Mouse (Mus musculus): ENCODE results near the gene Arnt. TPM values are rescaled to one million over a fixed set of nuclear protein-coding genes. Genes with fewer than 3 reads are reported as not detected.
A peak's percentile ranks its signal among the peaks of the same experiment; 100 is the strongest.
"Not testable (repeated sequence)": the region's sequence is repeated elsewhere in the genome, so short reads cannot be mapped to it uniquely, and the experiment has no call there.

Gene Arnt
- polyA plus RNA-seq (2016; fragmentation: Nextera tagmentation; extraction: Ambion mirVana): 34.3 and 37.7 TPM in 2 replicates

DNA sequence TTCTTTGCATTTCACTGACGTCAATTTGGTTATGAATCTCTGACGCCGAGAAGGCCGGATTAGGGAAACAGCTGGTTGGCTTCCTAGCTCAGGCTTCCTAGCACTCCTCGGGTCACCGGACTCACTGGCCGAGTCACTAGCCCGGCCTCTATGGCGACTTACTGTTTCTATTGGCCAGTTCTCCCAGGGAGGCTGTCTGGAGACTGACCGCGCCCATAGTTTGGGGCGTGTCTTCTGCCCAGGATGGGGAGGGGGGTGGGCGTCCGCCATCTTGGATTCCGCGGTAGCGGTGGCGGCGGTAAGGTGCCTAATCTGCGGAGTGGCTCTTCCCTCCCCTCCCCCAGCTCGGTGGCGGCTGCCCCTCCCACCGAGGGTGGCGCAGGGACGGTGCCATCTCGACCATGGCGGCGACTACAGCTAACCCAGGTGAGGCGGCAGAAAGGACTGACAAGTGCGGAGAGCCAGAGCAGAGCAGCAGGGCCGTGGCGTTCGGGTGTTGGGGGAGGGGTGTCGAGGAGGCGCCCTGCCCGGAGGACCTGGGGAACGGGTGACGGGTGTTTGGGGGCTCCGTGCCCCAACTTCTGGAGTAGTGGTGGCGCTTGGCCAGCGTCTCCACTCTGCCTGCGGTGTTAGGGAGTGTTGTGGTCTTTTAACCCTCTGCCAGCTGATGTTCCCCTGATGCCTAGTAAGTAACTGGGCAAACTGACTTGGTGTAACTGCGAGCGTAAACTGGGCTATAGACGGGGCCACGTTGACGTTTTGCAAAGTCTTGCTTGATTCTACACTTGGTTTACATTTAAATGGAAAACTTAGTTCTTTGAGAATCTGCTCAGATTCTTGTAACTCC is at the start of gene Arnt:
TSS of gene Arnt (plus strand) at position 253 of the 847 bp plus-strand sequence.
- Histone ChIP-seq H3K27ac (peak within 1 kb of the TSS; percentile 84), H3K4me3 (peak within 1 kb of the TSS; percentile 83)
- peak; percentile 100 for ATAC-seq (ENCODE audit: low FRiP score)

DNA sequence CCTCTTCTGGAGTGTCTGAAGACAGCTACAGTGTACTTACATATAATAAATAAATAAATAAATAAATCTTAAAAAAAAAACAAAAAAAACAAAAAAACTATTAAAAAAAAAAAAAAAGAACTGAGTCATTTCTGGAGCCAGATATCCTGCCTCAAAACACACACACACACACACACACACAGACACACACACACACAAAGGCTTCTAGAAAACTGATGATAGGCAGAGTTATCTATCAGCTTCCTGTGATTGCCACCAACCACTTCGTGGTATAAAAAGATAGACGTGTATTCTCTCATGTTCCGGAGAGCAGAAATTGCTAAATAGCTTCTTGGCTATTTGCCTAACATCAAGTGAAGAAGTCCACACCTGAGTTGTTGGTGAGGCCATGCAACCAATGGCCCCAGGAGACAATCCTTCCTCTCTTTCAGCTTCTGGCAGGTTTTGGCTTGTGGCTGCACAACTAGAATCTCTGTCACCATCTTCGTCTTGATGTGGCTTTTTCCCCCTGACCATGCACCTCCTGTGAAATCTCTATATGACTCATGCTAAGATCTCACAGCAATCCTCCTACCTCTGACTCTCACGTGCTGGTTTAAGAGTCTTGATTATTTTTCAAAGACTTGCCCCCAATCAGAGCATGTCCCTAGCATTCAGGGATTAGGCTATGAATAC is 48.6 kb upstream of the Arnt start:
- WGBS: 81% methylated on average over 5 of the region's 5 CpGs
- ATAC-seq (ENCODE audit: low FRiP score): no peak

More for the DNA sequence above, at the start of gene Arnt:
- no peaks in the 10 kb centered on the region for H3K9me3 ChIP-seq (replicated peaks)
- H3K36me3 ChIP-seq: peaks cover 12% of the 10 kb centered on the region
- peaks cover 7% of the 10 kb centered on the region for H3K4me1 ChIP-seq
- H3K4me2 ChIP-seq (replicated peaks): peak within 1 kb of the TSS; percentile 73
- H3K9ac ChIP-seq: peak within 1 kb of the TSS; percentile 86
- WGBS: under 1% methylated on average over 47 of the region's 47 CpGs
- no peaks in the 10 kb centered on the region for H3K27me3 ChIP-seq

DNA sequence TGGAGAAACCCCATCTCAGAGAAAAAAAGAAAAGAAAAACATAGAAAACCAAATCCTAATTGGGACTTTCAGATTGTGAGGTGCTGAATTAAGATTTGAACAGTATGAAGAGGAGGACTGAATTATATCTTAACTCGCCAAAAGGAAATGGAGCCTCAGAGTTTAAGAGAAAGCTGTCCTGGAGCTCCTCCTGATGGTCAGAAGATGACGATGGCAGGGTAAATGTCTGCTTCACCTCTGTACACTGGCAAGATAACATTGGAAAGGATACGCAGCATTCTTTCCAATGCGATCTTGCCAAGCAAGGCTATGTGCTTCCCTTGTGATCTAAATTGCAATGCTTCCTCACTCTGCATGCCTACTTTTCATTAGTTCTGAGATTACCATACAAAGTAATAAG is 39.8 kb upstream of the Arnt start:
- no peaks in the 10 kb centered on the region for H3K36me3 ChIP-seq
- no peaks in the 10 kb centered on the region for H3K27me3 ChIP-seq
- 89% methylated on average over 4 of the region's 4 CpGs for WGBS
- no peak overlapping the region for H3K4me3 ChIP-seq
- H3K9me3 ChIP-seq (replicated peaks): no peaks in the 10 kb centered on the region
- no peak for ATAC-seq (ENCODE audit: low FRiP score)
- no peak overlapping the region for H3K9ac ChIP-seq
- no peak overlapping the region for H3K4me2 ChIP-seq (replicated peaks)
- H3K4me1 ChIP-seq: no peaks in the 10 kb centered on the region
- no peak overlapping the region for H3K27ac ChIP-seq

More for the DNA sequence above, 48.6 kb upstream of the Arnt start:
- Histone ChIP-seq H3K36me3 (no peaks in the 10 kb centered on the region), H3K4me3 (no peak overlapping the region), H3K9ac (no peak overlapping the region), H3K4me1 (no peaks in the 10 kb centered on the region), H3K27ac (no peak overlapping the region), H3K9me3 (replicated peaks) (no peaks in the 10 kb centered on the region), H3K4me2 (replicated peaks) (no peak overlapping the region), H3K27me3 (no peaks in the 10 kb centered on the region)

DNA sequence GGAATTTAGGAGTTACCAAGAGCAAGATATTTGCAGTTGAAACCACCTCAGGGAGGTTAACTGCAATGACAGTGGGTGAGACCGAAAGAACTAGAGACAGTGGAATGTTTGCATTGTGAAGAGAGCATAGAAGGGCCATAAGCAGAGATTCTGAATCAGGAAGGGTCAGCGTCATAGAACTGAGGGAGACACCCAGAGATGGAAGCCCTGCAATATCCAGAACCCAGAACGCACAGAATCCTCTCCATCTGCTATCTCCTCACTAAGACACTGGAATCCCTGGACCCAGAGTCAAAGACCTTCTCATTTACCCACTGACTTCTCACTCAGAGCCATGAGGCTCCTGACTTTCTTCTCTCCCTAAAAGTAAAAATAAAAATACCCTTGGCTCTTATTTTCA is 31.4 kb upstream of the Arnt start, which contains the start of gene 4930558C23Rik:
TSS of gene 4930558C23Rik (minus strand) at position 101 of the 400 bp plus-strand sequence.
- no peak within 1 kb of the TSS for H3K9ac ChIP-seq
- H3K36me3 ChIP-seq: no peaks in the 10 kb centered on the region
- H3K4me3 ChIP-seq: no peak within 1 kb of the TSS
- H3K4me1 ChIP-seq: no peaks in the 10 kb centered on the region
- H3K27ac ChIP-seq: no peak within 1 kb of the TSS
- no peak for ATAC-seq (ENCODE audit: low FRiP score)
- no peak within 1 kb of the TSS for H3K4me2 ChIP-seq (replicated peaks)
- no peaks in the 10 kb centered on the region for H3K9me3 ChIP-seq (replicated peaks)
- WGBS: 89% methylated on average over 3 of the region's 3 CpGs
- no peaks in the 10 kb centered on the region for H3K27me3 ChIP-seq

DNA sequence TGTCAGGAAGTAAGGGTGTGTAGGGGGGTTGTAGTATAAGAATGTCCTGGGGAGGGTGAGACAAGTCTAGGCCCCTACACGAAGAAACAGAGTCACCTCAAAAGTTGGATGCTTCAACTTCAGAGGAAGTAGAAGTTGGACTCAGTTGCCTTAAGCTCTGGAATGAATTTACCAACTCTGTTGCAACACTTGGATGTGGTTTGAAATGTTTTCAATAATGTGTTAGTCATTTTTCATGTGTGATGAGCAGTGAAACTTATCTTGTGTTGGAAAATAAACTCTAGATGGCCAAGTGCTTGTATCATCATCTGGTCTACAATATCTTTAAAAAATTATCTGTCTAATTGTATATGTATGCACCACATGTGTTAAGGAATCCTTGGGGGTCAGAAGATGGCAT is 26.5 kb upstream of the Arnt start:
- H3K9ac ChIP-seq: no peak overlapping the region
- no peak for ATAC-seq (ENCODE audit: low FRiP score)
- H3K27me3 ChIP-seq: no peaks in the 10 kb centered on the region
- H3K4me3 ChIP-seq: no peak overlapping the region
- no peak overlapping the region for H3K27ac ChIP-seq
- no peak overlapping the region for H3K4me2 ChIP-seq (replicated peaks)
- 86% methylated on average over 1 of the region's 1 CpGs for WGBS
- no peaks in the 10 kb centered on the region for H3K36me3 ChIP-seq
- no peaks in the 10 kb centered on the region for H3K9me3 ChIP-seq (replicated peaks)
- H3K4me1 ChIP-seq: no peaks in the 10 kb centered on the region

DNA sequence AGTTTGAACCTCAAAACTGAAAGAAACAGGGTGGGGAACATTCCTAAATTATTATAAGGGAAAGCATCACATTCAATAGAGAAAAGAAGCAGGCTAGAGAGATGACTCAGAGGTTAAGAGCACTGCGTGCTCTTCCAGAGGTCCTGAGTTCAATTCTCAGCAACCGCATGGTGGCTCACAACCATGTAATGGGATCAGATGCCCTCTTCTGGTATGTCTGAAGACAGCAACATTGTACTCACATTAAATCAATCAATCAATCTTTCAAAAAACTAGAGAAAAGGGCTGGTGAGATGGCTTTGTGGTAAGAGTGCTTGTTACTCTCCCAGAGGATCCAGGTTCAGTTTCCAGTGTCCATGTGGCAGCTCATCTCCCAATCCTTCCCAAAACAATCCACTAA is 25.3 kb upstream of the Arnt start:
- WGBS: 95% methylated on average over 2 of the region's 2 CpGs
- H3K4me3 ChIP-seq: no peak overlapping the region
- no peak overlapping the region for H3K27ac ChIP-seq
- H3K4me2 ChIP-seq (replicated peaks): no peak overlapping the region
- ATAC-seq (ENCODE audit: low FRiP score): no peak
- H3K36me3 ChIP-seq: no peaks in the 10 kb centered on the region
- no peaks in the 10 kb centered on the region for H3K4me1 ChIP-seq
- H3K27me3 ChIP-seq: no peaks in the 10 kb centered on the region
- H3K9me3 ChIP-seq (replicated peaks): no peaks in the 10 kb centered on the region
- no peak overlapping the region for H3K9ac ChIP-seq

DNA sequence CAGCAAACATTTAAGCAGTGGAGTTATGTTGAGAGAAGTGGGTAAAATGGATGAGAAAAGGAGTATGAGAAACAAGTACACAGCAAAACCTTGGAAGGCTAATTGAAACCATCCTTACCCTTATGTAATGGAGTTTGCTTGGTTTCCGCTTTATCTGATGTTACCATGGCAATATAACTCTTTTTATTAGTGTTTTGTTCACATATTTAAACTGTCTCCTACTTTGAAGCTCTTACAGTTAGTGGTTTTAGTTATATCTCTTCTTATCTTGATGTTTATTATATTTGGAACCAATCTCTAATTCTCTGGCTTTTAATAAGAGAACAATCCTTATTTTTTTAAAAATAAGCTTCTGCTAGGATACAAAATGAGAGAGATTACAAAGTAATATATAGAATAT is 21.9 kb upstream of the Arnt start:
- Histone ChIP-seq H3K27ac (no peak overlapping the region), H3K4me3 (no peak overlapping the region), H3K4me1 (no peaks in the 10 kb centered on the region), H3K27me3 (no peaks in the 10 kb centered on the region), H3K9me3 (replicated peaks) (no peaks in the 10 kb centered on the region; the same call in 1 of the 2 replicates), H3K36me3 (no peaks in the 10 kb centered on the region), H3K9ac (no peak overlapping the region), H3K4me2 (replicated peaks) (no peak overlapping the region)
- WGBS: 87% methylated on average over 1 of the region's 1 CpGs
- ATAC-seq (ENCODE audit: low FRiP score): no peak

DNA sequence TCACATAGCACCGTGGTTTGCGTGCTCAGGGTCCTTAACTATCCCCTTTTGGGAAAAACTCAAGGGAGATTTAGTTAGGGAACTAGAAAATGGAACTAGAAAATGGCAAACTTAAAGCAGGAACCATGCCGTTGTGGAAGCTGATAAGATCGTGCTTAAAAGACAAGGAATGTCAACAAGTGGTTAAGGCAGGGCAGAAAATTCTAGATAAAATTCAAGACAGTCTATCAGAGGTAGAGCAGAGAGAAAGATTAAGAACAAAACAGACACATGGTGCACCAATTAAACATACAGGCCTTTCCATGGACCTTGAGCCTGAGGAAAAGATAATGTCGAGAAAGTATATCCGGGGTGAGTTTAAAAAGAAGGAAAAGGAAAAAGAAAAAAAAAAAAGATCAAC is 16.3 kb upstream of the Arnt start:
- H3K36me3 ChIP-seq: no peaks in the 10 kb centered on the region
- H3K4me3 ChIP-seq: no peak overlapping the region
- no peak overlapping the region for H3K27ac ChIP-seq
- 94% methylated on average over 6 of the region's 6 CpGs for WGBS
- H3K4me2 ChIP-seq (replicated peaks): no peak overlapping the region
- H3K27me3 ChIP-seq: no peaks in the 10 kb centered on the region
- no peak overlapping the region for H3K9ac ChIP-seq
- no peak for ATAC-seq (ENCODE audit: low FRiP score)
- peaks cover 10% of the 10 kb centered on the region for H3K9me3 ChIP-seq (replicated peaks)
- H3K4me1 ChIP-seq: no peaks in the 10 kb centered on the region

DNA sequence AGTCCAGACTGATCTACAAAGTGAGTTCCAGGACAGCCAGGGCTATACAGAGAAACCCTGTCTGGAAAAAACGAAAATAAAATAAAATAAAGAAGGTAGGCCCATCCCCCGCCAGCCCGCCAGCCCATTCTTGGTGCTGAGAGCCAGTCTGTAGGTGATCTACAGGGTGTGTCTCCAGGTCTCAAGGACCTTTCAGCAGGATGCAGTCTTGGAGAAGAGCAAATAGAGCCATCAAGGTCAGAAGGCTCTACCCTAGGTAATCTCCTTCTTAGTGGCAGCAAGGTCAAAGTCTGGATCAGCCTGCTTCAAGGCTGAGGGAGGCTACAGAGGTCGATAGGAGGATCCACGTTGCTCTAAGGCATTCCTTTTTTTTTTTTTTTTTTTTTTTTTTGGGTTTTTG is 7.7 kb upstream of the Arnt start:
- ATAC-seq (ENCODE audit: low FRiP score): not testable (repeated sequence)

DNA sequence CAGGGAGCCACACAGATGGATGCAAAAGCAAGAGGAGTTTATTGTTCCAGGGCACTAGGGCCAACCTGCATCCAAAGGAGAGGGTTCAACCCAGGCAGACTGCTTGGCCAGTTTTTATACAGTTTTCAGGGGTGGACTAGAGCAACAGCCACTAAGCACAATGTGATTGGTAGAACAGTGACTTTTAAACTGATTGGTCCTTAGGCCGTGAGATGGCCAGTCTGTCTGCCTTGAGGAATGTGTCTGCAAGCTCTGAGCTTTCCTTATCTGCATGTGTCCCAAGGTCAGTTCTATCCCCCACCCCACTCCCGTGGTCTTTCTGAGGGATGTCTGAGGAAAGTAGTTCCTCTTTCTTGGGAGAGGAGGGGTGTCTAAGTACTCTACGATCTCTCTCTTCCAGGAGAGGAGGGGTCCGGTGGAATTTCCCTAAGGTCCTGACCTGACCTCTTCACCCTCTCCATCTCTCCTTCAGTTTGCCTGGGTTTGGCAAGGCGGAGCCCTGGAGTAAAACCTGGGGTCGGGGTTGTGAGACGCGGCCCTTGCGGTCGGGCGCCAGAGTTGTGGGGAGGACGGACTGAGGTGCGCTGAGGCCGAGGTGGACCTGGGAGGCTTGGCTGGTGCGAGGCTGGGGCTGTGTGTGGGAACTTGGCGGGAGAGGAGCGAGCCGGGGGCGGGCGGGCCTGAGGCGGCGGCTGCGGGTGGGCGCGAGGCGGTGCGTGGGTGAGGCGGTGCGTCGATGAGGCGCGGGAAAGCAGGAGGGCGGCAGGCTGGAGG is 6.9 kb upstream of the Arnt start:
- H3K9me3 ChIP-seq (replicated peaks); H3K27me3 ChIP-seq; H3K4me1 ChIP-seq; H3K9ac ChIP-seq; H3K27ac ChIP-seq; H3K36me3 ChIP-seq: not testable (repeated sequence)
- Histone ChIP-seq H3K4me3 (peak overlapping the region; percentile 28), H3K4me2 (replicated peaks) (peak overlapping the region; percentile 49)
- ATAC-seq (ENCODE audit: low FRiP score): peak; percentile 69; the same call in 1 of the 2 replicates
- 42% methylated on average over 11 of the region's 33 CpGs for WGBS

More for the DNA sequence above, 7.7 kb upstream of the Arnt start:
- not testable (repeated sequence) for H3K9me3 ChIP-seq (replicated peaks); H3K4me1 ChIP-seq; H3K4me2 ChIP-seq (replicated peaks); H3K4me3 ChIP-seq; H3K27me3 ChIP-seq; H3K9ac ChIP-seq; H3K27ac ChIP-seq; H3K36me3 ChIP-seq
- WGBS: 91% methylated on average over 5 of the region's 5 CpGs

DNA sequence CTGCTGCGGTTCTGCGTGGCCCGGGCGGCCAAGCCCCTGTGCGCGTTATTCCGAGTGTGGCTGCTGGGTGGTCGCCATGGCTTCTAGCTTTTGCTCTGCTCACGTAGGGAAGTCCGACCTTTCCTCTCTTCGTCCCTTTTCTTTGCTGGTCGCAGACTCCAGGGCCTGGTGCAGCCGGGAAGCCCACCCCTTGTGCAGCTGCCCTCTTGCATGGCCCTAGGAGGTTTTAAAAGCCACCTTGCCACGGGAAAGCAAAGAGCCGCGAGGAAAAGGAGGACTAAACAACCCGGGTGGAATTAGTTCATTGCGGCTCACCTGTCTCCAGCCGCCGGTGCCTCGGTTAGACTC is 6.3 kb upstream of the Arnt start:
- H3K4me1 ChIP-seq; ATAC-seq (ENCODE audit: low FRiP score); H3K9me3 ChIP-seq (replicated peaks); H3K27ac ChIP-seq; H3K27me3 ChIP-seq; H3K36me3 ChIP-seq; H3K9ac ChIP-seq: not testable (repeated sequence)
- H3K4me3 ChIP-seq: peak overlapping the region; percentile 28
- 27% methylated on average over 15 of the region's 21 CpGs for WGBS
- peak overlapping the region; percentile 49 for H3K4me2 ChIP-seq (replicated peaks)

DNA sequence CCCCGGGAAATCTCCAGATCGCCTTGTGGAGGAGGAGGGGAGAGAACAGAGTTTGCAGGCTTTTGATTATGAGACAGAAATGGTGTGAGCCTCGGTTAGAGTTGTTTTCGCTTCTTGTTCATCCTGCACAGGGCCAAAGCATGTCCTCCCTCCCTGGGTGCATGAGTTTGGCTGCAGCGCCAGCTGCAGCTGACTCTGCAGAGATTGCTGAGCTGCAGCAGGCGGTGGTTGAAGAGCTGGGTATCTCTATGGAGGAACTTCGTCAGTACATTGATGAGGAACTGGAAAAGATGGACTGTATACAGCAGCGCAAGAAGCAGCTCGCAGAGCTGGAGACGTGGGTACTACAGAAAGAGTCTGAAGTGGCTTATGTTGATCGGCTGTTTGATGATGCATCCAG is 5.8 kb upstream of the Arnt start:
- H3K9ac ChIP-seq; H3K9me3 ChIP-seq (replicated peaks); ATAC-seq (ENCODE audit: low FRiP score); H3K4me3 ChIP-seq; H3K4me2 ChIP-seq (replicated peaks); H3K36me3 ChIP-seq; H3K27ac ChIP-seq; H3K27me3 ChIP-seq; H3K4me1 ChIP-seq: not testable (repeated sequence)
- 68% methylated on average over 5 of the region's 11 CpGs for WGBS

Measured in hindbrain, embryonic 12.5 days (tissue).